In genomic region chr13:92650956-92651355, GRCm38 (mm10) we compare ENCODE assay signal across 11 mouse cellular contexts. TPM values are rescaled to one million over a fixed set of nuclear protein-coding genes. Genes with fewer than 3 reads are reported as not detected.
DNase-seq lines count a peak whose midpoint lies in the region; ATAC-seq and TF ChIP-seq lines count a peak whose summit lies in the region.
"Had no signal": no experiment of that assay in that cellular context is flagged by ENCODE, and none has a peak within 500 bp of the region (broad histone marks: within the 10 kb centered on the region; RNA-seq: fewer than 3 reads in every experiment).

No protein-coding gene starts in this region.

- no peaks in the 10 kb centered on the region for H3K36me3 ChIP-seq in liver, adult 2 months (ENCODE audit: control insufficient read depth, insufficient read depth, low read length)
- H3K36me3 ChIP-seq: hindbrain, embryonic 13.5 days had no signal

- ATAC-seq in granulocyte monocyte progenitor cell, adult 5-6 weeks (replicated peaks; ENCODE audit: poor library complexity, severe bottlenecking) = peak; percentile 95

- H3K79me2 ChIP-seq in liver, adult 2 months (ENCODE audit: control insufficient read depth, insufficient read depth, low read length) = peaks cover 6% of the 10 kb centered on the region; the same call in 1 of the 2 replicates

- peak; percentile 91 for DNase-seq in liver, adult 2 months (ENCODE audit: extremely low read depth, low read depth, low spot score)
- DNase-seq in liver = no peak
- DNase-seq in lung, postnatal 10 days = peak; percentile 29
- DNase-seq in yolk sac, embryonic 10.5 days (ENCODE audit: low spot score) = peak; percentile 73
- DNase-seq in embryo, embryonic 10 days (ENCODE audit: low spot score) = no peak
- no peak for DNase-seq in left cerebral cortex, adult 11 months (ENCODE audit: low spot score)
- DNase-seq: cerebellum, postnatal 36 days; kidney, adult 2 months; thymus, postnatal 36 days had no signal

- H3K9ac ChIP-seq in liver, adult 2 months (ENCODE audit: low read depth, low read length) = no peak overlapping the region
- H3K9ac ChIP-seq: hindbrain, embryonic 13.5 days had no signal

- no peaks in the 10 kb centered on the region for H3K27me3 ChIP-seq in liver, adult 2 months (ENCODE audit: control insufficient read depth, insufficient read depth, low read length)
- H3K27me3 ChIP-seq: hindbrain, embryonic 13.5 days had no signal

- 5% methylated on average over 2 of the region's 2 CpGs for WGBS in liver, adult 2 months

- no peak for TF ChIP-seq CTCF in liver, adult 2 months (IDR thresholded peaks at IDR 0.05; ENCODE audit: low read depth, low read length)

- no peak for TF ChIP-seq POLR2A in liver, adult 2 months (IDR thresholded peaks at IDR 0.05; ENCODE audit: extremely low read depth, insufficient read depth, low read length)

- H3K4me1 ChIP-seq in liver, adult 2 months (ENCODE audit: control insufficient read depth, insufficient read depth, low read length) = peaks cover 19% of the 10 kb centered on the region

- no peak overlapping the region for H3K4me3 ChIP-seq in liver, adult 2 months (ENCODE audit: insufficient read depth, low read depth, low read length)
- H3K4me3 ChIP-seq: hindbrain, embryonic 13.5 days had no signal

- peak overlapping the region; percentile 79 for H3K27ac ChIP-seq in liver, adult 2 months (replicated peaks; ENCODE audit: insufficient read depth, low read depth, low read length)
- H3K27ac ChIP-seq: hindbrain, embryonic 13.5 days had no signal

RNA-seq across cellular contexts. Expression of gene Serinc5, which starts 40.1 kb away (rescaled TPM):
- total RNA-seq in liver, adult 2 months (2014; rRNA removed) = 18.0 and 24.1 TPM in 2 replicates
- 10.9 and 14.3 TPM in 2 replicates for polyA plus RNA-seq in liver, adult 2 months (2012; rRNA removed)
- total RNA-seq in granulocyte monocyte progenitor cell, adult 5-6 weeks (2014; fragmentation: Nextera tagmentation) = 3.9 and 8.7 TPM in 2 replicates
- 4.1 and 5.5 TPM in 2 replicates for total RNA-seq in granulocyte monocyte progenitor cell, adult 5-6 weeks (2017)

Comparison
In these comparisons a context has a peak if more than half of its experiments do, and no peak if none do; other contexts are left out.
1. DNase-seq: peak in liver, adult 2 months (single experiment), lung, postnatal 10 days (single experiment) and yolk sac, embryonic 10.5 days (single experiment); none in liver (single experiment), embryo, embryonic 10 days (single experiment) and left cerebral cortex, adult 11 months (single experiment).